In genomic region chr7:96209783-96210524, GRCm38 (mm10) we compare ENCODE assay signal across 9 mouse cellular contexts. TPM values are rescaled to one million over a fixed set of nuclear protein-coding genes. Genes with fewer than 3 reads are reported as not detected.
DNase-seq lines count a peak whose midpoint lies in the region; ATAC-seq and TF ChIP-seq lines count a peak whose summit lies in the region.
"Had no signal": no experiment of that assay in that cellular context is flagged by ENCODE, and none has a peak within 500 bp of the region (broad histone marks: within the 10 kb centered on the region; RNA-seq: fewer than 3 reads in every experiment).

No protein-coding gene starts in this region.

- intact Hi-C loops in left cerebral cortex, postnatal 25 days (cut with DNase I): loop anchor here (2.0 to 10.0 kb wide), 8 partner anchors 165 to 705 kb away; no protein-coding TSS in a partner anchor

- peak; percentile 23; the same call in 1 of the 2 replicates for TF ChIP-seq CTCF in brain, embryonic 14.5 days (IDR thresholded peaks at IDR 0.05; ENCODE audit: borderline replicate concordance, extremely low read depth, insufficient read depth, insufficient read length)
- peak; percentile 55 for TF ChIP-seq CTCF in hindbrain, postnatal 0 days (IDR thresholded peaks at IDR 0.05; ENCODE audit: low read depth)
- no peak for TF ChIP-seq CTCF in testis, adult 2 months (IDR thresholded peaks at IDR 0.05; ENCODE audit: control insufficient read depth, insufficient read depth, insufficient replicate concordance, low read depth, low read length)

- 0 out of 2 replicates have a peak, but pooled peaks cover 3% of the 10 kb centered on the region for H3K27me3 ChIP-seq in forebrain, embryonic 14.5 days (replicated peaks; ENCODE audit: control insufficient read depth, insufficient read depth, low read length)
- no peaks in the 10 kb centered on the region for H3K27me3 ChIP-seq in hindbrain, postnatal 0 days (ENCODE audit: insufficient read depth, low read length)
- H3K27me3 ChIP-seq in midbrain, embryonic 13.5 days: peaks cover 18% of the 10 kb centered on the region
- H3K27me3 ChIP-seq in testis, adult 2 months (ENCODE audit: control insufficient read depth, insufficient read depth, low read length): no peaks in the 10 kb centered on the region

- peaks cover 22% of the 10 kb centered on the region for H3K4me1 ChIP-seq in forebrain, embryonic 14.5 days (ENCODE audit: control insufficient read depth, insufficient read depth, low read length)
- H3K4me1 ChIP-seq in hindbrain, postnatal 0 days (ENCODE audit: insufficient read depth, low read length): peaks cover 6% of the 10 kb centered on the region; the same call in 1 of the 2 replicates
- H3K4me1 ChIP-seq in midbrain, embryonic 13.5 days (replicated peaks): peaks cover 45% of the 10 kb centered on the region
- H3K4me1 ChIP-seq in testis, adult 2 months (ENCODE audit: control insufficient read depth, insufficient read depth, low read length): peaks cover 25% of the 10 kb centered on the region

- peak overlapping the region; percentile 92 for H3K4me3 ChIP-seq in forebrain, embryonic 14.5 days (ENCODE audit: low read depth, low read length)
- H3K4me3 ChIP-seq in hindbrain, postnatal 0 days (ENCODE audit: low read length): peak overlapping the region; percentile 64
- peak overlapping the region; percentile 77 for H3K4me3 ChIP-seq in midbrain, embryonic 13.5 days (replicated peaks)
- peak overlapping the region; percentile 51 for H3K4me3 ChIP-seq in testis, adult 2 months (ENCODE audit: control insufficient read depth, low read depth, low read length)
- H3K4me3 ChIP-seq: erythroblast, embryonic 14.5 days had no signal

- WGBS in forebrain, embryonic 14.5 days: under 1% methylated on average over 65 of the region's 75 CpGs
- under 1% methylated on average over 63 of the region's 75 CpGs for WGBS in hindbrain, postnatal 0 days
- under 1% methylated on average over 74 of the region's 75 CpGs for WGBS in midbrain, embryonic 13.5 days

- H3K9me3 ChIP-seq in forebrain, embryonic 14.5 days (replicated peaks; ENCODE audit: control insufficient read depth, low read length): no peaks in the 10 kb centered on the region
- H3K9me3 ChIP-seq in hindbrain, postnatal 0 days (ENCODE audit: low read length): no peaks in the 10 kb centered on the region
- H3K9me3 ChIP-seq in midbrain, embryonic 13.5 days: no peaks in the 10 kb centered on the region

- H3K9ac ChIP-seq in forebrain, embryonic 14.5 days (ENCODE audit: low read length): peak overlapping the region; percentile 99
- peak overlapping the region; percentile 76 for H3K9ac ChIP-seq in hindbrain, postnatal 0 days (replicated peaks; ENCODE audit: low read length)
- H3K9ac ChIP-seq in midbrain, embryonic 13.5 days (replicated peaks): peak overlapping the region; percentile 95

- peak overlapping the region; percentile 98 for H3K27ac ChIP-seq in forebrain, embryonic 14.5 days (ENCODE audit: low read depth, low read length)
- H3K27ac ChIP-seq in hindbrain, postnatal 0 days: peak overlapping the region; percentile 86
- H3K27ac ChIP-seq in midbrain, embryonic 13.5 days: peak overlapping the region; percentile 93
- H3K27ac ChIP-seq in testis, adult 2 months (ENCODE audit: control insufficient read depth, insufficient read depth, low read depth, low read length): no peak overlapping the region

- no peaks in the 10 kb centered on the region for H3K36me3 ChIP-seq in forebrain, embryonic 14.5 days (ENCODE audit: control insufficient read depth, insufficient read depth, low read length)
- H3K36me3 ChIP-seq in hindbrain, postnatal 0 days (ENCODE audit: insufficient read depth, low read length): no peaks in the 10 kb centered on the region
- H3K36me3 ChIP-seq in midbrain, embryonic 13.5 days: no peaks in the 10 kb centered on the region
- H3K36me3 ChIP-seq in testis, adult 2 months (ENCODE audit: control insufficient read depth, insufficient read depth, low read length): no peaks in the 10 kb centered on the region

- H3K4me2 ChIP-seq in forebrain, embryonic 14.5 days (ENCODE audit: low read length): peak overlapping the region; percentile 94
- H3K4me2 ChIP-seq in hindbrain, postnatal 0 days (ENCODE audit: low read depth, low read length): peak overlapping the region; percentile 74
- peak overlapping the region; percentile 85 for H3K4me2 ChIP-seq in midbrain, embryonic 13.5 days (replicated peaks)

- peak; percentile 36 to 89 for DNase-seq in adrenal gland, adult (ENCODE audit: inconsistent age in 2 of 2, low spot score in 1 of 2)
- no peak for DNase-seq in adrenal gland, adult 8-10 months
- peak; percentile 92 for DNase-seq in brain, embryonic 14.5 days (ENCODE audit: low read depth)
- DNase-seq in forebrain, embryonic 14.5 days (ENCODE audit: low spot score): peak; percentile 84
- DNase-seq in hindbrain, postnatal 0 days (ENCODE audit: low spot score): peak; percentile 76
- DNase-seq in left cerebral cortex, postnatal 25 days (ENCODE audit: low spot score in 2 of 2): peak; percentile 67 to 75

- peak; percentile 93 for TF ChIP-seq POLR2A in brain, embryonic 14.5 days (IDR thresholded peaks at IDR 0.05; ENCODE audit: borderline replicate concordance, extremely low read depth, insufficient read depth, insufficient read length, poor library complexity, severe bottlenecking)
- no peak for TF ChIP-seq POLR2A in testis, adult 2 months (IDR thresholded peaks at IDR 0.05; ENCODE audit: control insufficient read depth, low read depth, low read length)

- peak; percentile 65 for ATAC-seq in forebrain, embryonic 14.5 days
- peak; percentile 62 for ATAC-seq in hindbrain, postnatal 0 days
- ATAC-seq in midbrain, embryonic 13.5 days: peak; percentile 76

RNA-seq across cellular contexts. Expression of gene Tenm4, which starts 38.9 kb away (rescaled TPM):
- total RNA-seq in adrenal gland, adult 8-10 months (2022): 10 to 100 TPM; 18.1 to 36.5 (median 27.2) TPM
- 19.0 and 31.2 TPM in 2 replicates for polyA plus RNA-seq in brain, embryonic 14.5 days (2012; rRNA removed)
- polyA plus RNA-seq in forebrain, embryonic 14.5 days (2014; fragmentation: Nextera tagmentation; extraction: Ambion mirVana): 48.9 and 70.1 TPM in 2 replicates
- 49.7 and 49.8 TPM in 2 replicates for total RNA-seq in hindbrain, postnatal 0 days (2014; rRNA removed)
- polyA plus RNA-seq in hindbrain, postnatal 0 days (2015; fragmentation: Nextera tagmentation; extraction: Ambion mirVana): 24.1 and 24.7 TPM in 2 replicates
- 100 to 1,000 TPM; 134 to 162 TPM for total RNA-seq in left cerebral cortex, postnatal 25 days (2021)
- polyA plus RNA-seq in midbrain, embryonic 13.5 days (2015; fragmentation: Nextera tagmentation; extraction: Ambion mirVana): 41.9 and 47.1 TPM in 2 replicates
- polyA plus RNA-seq in testis, adult 2 months (2012; rRNA removed): 1.9 and 2.3 TPM in 2 replicates
- polyA plus RNA-seq: erythroblast, embryonic 14.5 days had no signal
